Mouse (Mus musculus) hindbrain, embryonic 11.5 days (tissue): ENCODE data around the gene Spryd7. TPM values are rescaled to one million over a fixed set of nuclear protein-coding genes. Genes with fewer than 3 reads are reported as not detected.

Experiments
- ATAC-seq: fragments of 200-750 bp; cut with Nextera tagmentation; 2 replicates; pipeline ENCODE4 v1.8.0; 2017; ENCODE audit warnings: mild to moderate bottlenecking, moderate TSS enrichment, moderate library complexity; ENCODE audit not compliant: low FRiP score
- DNase-seq: peaks from one replicate; pipeline ENCODE4 v3.0.0-alpha.2; 2015; ENCODE audit warnings: low spot score
- H3K27ac ChIP-seq: fragments of 300-500 bp; sonication (generic); 2 replicates; pipeline ENCODE4 v1.5.1; 2014; ENCODE audit warnings: mild to moderate bottlenecking, low read depth, low read length
- H3K27me3 ChIP-seq: fragments of 300-500 bp; sonication (generic); 2 replicates; pipeline ENCODE4 v1.6.1; 2014; ENCODE audit warnings: mild to moderate bottlenecking, low read length, moderate library complexity, mixed read lengths; ENCODE audit not compliant: control insufficient read depth, insufficient read depth
- H3K36me3 ChIP-seq: fragments of 300-500 bp; sonication (generic); 2 replicates; pipeline ENCODE4 v1.6.1; 2014; ENCODE audit warnings: mild to moderate bottlenecking, low read length, moderate library complexity, mixed read lengths; ENCODE audit not compliant: control insufficient read depth, insufficient read depth
- H3K4me1 ChIP-seq: fragments of 300-500 bp; sonication (generic); replicated peaks from 2 replicates; pipeline ENCODE4 v1.6.1; 2014; ENCODE audit warnings: low read length, mixed read lengths; ENCODE audit not compliant: control insufficient read depth, insufficient read depth
- H3K4me2 ChIP-seq: fragments of 300-500 bp; sonication (generic); replicated peaks from 2 replicates; pipeline ENCODE4 v1.6.1; 2014; ENCODE audit warnings: mild to moderate bottlenecking, low read depth, low read length
- H3K4me3 ChIP-seq: fragments of 300-500 bp; sonication (generic); 2 replicates; pipeline ENCODE4 v1.5.1; 2014; ENCODE audit warnings: low read depth, low read length
- H3K9ac ChIP-seq: fragments of 300-500 bp; sonication (generic); 2 replicates; pipeline ENCODE4 v1.6.1; 2014; ENCODE audit warnings: low read depth, low read length
- H3K9me3 ChIP-seq: fragments of 300-500 bp; sonication (generic); 2 replicates; pipeline ENCODE4 v1.6.1; 2016; ENCODE audit warnings: low read length; ENCODE audit not compliant: control insufficient read depth
- WGBS: fragments of 180-500 bp; shearing (Covaris S2); extraction: QIAGEN DNeasy Blood & Tissue Kit; methylation state at CpG from one replicate; pipeline ENCODE4 v1.1.7; 2014; 5-methylcytosine and 5-hydroxymethylcytosine counted together
- polyA plus RNA-seq: library from polyadenylated mRNA; unstranded; fragments of >200 nt; fragmentation: Nextera tagmentation; extraction: Ambion mirVana; gene quantifications from 2 replicates; pipeline ENCODE4 v1.2.1, GENCODE M21; 2014

Spryd7 gene
- polyA plus RNA-seq, 1 experiment from 2014 or later, result 19.2 TPM

GRCm38 (mm10) chr14:61523821-61524220 is 32.9 kb downstream of the Spryd7 start:
- no peak overlapping the region for H3K4me2 ChIP-seq
- no peak overlapping the region for H3K4me3 ChIP-seq
- no peak overlapping the region for H3K27ac ChIP-seq
- ATAC-seq, result no peak
- H3K9me3 ChIP-seq, result no peaks in the 10 kb centered on the region
- 92% methylated on average over 2 of the region's 2 CpGs for WGBS
- no peak overlapping the region for H3K9ac ChIP-seq
- H3K36me3 ChIP-seq, result no peaks in the 10 kb centered on the region
- H3K27me3 ChIP-seq, result no peaks in the 10 kb centered on the region
- H3K4me1 ChIP-seq, result no peaks in the 10 kb centered on the region
- no peak for DNase-seq

DNA sequence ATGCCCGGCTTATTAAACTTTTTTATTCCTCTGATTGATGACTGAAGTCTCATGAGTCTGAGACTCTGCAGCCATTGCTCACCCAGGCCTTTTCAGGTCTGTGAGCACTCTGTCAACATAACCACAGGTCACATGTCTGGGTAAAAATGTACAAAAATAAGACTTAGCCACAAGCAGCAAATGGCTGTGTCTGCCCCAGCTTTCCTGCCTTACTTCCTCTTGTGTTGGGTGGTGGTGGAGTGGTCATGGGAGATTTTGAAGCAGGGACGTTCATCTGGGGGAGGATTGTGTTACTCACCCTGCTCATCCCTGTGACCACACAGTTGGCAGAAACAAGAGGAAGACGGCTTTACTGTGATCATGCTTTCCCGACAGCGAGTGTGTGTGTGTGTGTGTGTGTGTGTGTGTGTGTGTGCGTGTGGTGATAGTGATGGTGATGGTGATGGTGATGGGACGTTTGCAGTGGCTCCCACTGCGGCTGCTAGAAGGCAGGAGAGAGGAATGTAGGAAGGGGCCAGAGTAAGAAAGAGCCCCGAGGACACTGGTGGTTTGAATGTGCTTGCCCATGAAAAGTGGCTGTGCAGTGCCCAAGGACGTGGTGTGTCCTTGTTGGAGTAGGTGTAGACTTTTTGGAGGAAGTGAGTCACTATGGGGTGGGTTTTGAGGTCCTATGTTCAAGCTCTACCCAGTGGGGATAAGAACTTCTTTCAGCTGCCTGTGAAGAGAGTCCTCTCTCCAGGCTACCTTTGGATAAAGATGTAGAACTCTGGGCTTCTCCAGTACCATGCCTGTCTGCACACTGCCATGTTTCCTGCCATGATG is 37.8 kb downstream of the Spryd7 start:
- Histone ChIP-seq H3K27me3 (no peaks in the 10 kb centered on the region), H3K4me1 (no peaks in the 10 kb centered on the region), H3K9me3 (no peaks in the 10 kb centered on the region), H3K4me3 (no peak overlapping the region), H3K9ac (no peak overlapping the region), H3K4me2 (no peak overlapping the region), H3K36me3 (no peaks in the 10 kb centered on the region), H3K27ac (no peak overlapping the region)
- ATAC-seq (no peak), DNase-seq (no peak)
- whole genome bisulfite sequencing, result 84% methylated on average over 10 of the region's 10 CpGs

DNA sequence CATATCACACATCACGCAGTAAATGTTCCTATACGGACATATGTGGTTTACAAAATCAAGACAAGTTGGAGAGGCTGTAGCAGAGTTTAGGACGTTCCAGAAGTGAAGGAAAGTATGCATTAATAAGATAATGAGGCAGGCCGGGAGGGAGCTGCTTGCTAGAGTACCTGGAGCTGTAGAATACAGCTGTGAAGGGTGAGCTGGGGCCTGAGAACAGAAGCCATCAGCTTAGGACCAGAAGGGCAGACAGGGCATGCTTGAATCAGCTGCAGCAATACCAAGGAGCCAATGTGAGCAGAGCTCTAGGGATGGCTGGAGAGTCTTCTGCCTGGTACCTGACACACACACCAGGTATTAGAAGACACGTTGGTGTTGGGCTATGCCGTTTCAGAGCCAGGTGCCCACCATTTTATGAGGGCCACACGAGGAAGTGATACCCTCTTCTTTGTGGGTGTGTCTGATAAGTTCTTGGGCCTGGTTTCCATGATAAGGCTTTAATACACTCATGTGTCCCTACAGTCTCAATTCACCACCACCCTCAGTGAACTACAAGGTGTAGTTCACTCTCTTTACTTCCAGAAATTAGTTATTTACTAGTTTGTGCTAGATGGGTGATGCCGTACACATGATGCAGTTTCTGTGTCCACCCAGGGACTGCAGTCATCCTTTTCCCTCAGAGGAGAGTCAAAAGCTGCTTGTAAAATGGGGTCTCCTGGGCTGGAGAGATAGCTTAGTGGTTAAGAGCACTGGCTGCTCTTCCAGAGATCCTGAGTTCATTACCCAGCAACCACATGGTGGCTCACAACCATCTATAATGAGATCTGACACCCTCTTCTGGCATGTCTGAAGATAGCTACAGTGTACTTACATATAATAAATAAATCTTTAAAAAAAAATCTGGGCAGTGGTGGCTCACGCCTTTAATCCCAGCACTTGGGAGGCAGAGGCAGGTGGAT is 39.9 kb downstream of the Spryd7 start:
- Histone ChIP-seq H3K4me2 (no peak overlapping the region), H3K27me3 (no peaks in the 10 kb centered on the region), H3K9me3 (no peaks in the 10 kb centered on the region), H3K9ac (no peak overlapping the region), H3K4me3 (no peak overlapping the region), H3K36me3 (no peaks in the 10 kb centered on the region), H3K27ac (no peak overlapping the region), H3K4me1 (no peaks in the 10 kb centered on the region)
- WGBS, result 83% methylated on average over 9 of the region's 9 CpGs
- ATAC-seq (no peak), DNase-seq (no peak)

DNA sequence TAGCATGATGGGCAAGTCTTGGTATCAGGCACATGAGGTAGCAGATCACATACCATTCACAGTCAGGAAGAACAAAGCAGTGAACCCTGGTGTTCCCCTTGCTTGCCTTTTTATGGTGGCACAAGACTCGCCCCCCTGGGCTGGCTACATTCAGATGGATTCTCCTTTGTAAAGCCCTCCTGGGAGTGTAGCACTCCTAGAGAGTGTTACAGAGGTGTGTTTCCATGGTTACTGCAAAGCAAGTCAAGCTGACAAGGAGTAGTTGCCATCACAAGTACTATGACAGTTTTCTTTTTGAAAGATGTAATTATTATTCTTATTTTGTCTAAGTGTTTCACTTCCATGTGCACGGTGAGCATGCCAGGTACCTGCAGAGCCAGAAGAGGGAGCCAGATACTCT is 45.2 kb downstream of the Spryd7 start:
- Histone ChIP-seq H3K27ac (no peak overlapping the region), H3K36me3 (no peaks in the 10 kb centered on the region), H3K9me3 (no peaks in the 10 kb centered on the region), H3K27me3 (no peaks in the 10 kb centered on the region), H3K4me3 (no peak overlapping the region), H3K4me2 (no peak overlapping the region), H3K4me1 (no peaks in the 10 kb centered on the region), H3K9ac (no peak overlapping the region)
- no peak for DNase-seq
- no peak for ATAC-seq
- WGBS, result 83% methylated on average over 2 of the region's 2 CpGs

DNA sequence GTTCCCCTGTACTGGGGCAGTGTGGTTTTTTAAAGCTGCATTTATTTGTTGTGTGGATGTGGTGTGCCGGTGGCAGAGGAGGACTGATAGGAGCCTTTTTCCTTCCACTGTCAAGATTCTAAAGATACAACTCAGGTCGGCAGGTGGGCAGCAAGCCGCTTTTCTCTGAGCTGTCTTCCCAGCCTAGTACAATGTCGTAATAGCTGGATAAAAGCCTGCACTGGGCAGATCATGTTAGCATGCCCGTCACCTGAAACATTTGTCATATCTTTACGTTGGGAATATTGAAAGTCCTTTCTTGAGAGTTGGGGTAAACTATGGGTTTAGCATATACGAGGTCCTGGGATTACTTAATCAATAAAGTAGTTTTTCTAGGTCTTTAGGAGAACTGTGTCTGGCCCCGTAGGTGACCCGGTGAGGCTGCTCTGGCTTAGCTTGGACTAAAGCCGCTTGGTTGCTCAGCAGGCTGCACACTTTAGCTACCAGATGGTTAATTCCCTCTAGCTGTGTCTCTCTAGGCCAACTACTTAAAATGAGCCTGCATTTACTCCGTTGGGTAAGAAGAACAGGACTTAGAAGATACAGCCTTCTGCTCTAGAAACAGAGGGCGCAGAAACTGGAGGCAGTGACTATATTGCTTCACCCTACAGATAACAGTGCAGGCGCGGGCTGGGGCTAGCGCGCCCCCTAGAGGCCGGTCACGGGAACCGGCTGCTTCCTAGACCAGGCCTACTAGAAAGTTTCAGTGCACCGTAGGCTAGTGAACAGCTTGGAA is 58.8 kb downstream of the Spryd7 start:
- ATAC-seq (0 out of 2 replicates have a peak, but pooled peaks have one; percentile 38), DNase-seq (peak; percentile 82)
- H3K4me2 ChIP-seq, result no peak overlapping the region
- H3K27me3 ChIP-seq, result no peaks in the 10 kb centered on the region
- no peaks in the 10 kb centered on the region for H3K9me3 ChIP-seq
- H3K36me3 ChIP-seq, result no peaks in the 10 kb centered on the region
- no peak overlapping the region for H3K27ac ChIP-seq
- H3K4me1 ChIP-seq, result no peaks in the 10 kb centered on the region
- no peak overlapping the region for H3K9ac ChIP-seq
- H3K4me3 ChIP-seq, result no peak overlapping the region
- 46% methylated on average over 20 of the region's 20 CpGs for WGBS

DNA sequence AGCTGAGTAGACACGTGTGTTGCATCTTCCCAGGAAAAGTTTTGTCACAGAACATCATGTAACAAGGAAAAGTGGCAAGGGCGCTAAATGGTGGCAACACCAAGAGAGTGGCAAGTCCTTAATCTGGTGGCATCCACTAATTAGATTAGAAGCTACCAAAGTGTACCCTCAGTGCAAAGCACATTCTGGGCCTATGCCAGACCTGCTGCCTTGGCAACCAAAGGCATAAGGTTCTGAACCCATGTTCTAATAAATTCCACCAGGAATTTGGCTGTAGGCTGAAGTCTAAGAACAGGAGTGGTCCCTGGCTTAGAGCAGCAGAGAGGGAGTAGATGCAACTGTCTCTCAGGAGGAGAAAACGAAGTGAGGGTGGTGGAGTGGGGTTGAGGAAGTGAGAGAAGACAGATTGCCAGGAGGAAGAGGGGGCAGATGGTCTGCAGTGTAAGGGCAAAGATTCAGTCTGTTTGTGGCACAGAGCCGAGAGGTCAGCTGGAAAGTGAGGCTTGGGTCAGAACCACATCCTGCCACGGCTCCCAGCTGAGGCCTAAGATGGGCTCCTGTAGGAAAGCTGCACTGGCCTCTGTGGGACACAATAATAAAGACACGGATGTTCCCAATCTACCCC is 63.1 kb downstream of the Spryd7 start:
- Histone ChIP-seq H3K27ac (no peak overlapping the region), H3K36me3 (no peaks in the 10 kb centered on the region), H3K4me3 (no peak overlapping the region), H3K4me2 (no peak overlapping the region), H3K9ac (no peak overlapping the region), H3K27me3 (no peaks in the 10 kb centered on the region), H3K9me3 (no peaks in the 10 kb centered on the region), H3K4me1 (no peaks in the 10 kb centered on the region)
- WGBS, result 66% methylated on average over 6 of the region's 6 CpGs
- DNase-seq (no peak), ATAC-seq (no peak)

Other genes starting within 250 kb of the Spryd7 start
- gene Arl11, start 247.1 kb downstream of the Spryd7 start, polyA plus RNA-seq, result 0.56 and 0.66 TPM in 2 replicates
- 9.2 and 10.3 TPM in 2 replicates for gene Ebpl, start 196.4 kb downstream of the Spryd7 start, polyA plus RNA-seq
- 90.7 and 117 TPM in 2 replicates for gene Kpna3, start 117.0 kb downstream of the Spryd7 start, polyA plus RNA-seq
- 35.4 and 40.2 TPM in 2 replicates for gene Trim13, start 41.4 kb upstream of the Spryd7 start, polyA plus RNA-seq
- gene Kcnrg, start 50.6 kb upstream of the Spryd7 start, polyA plus RNA-seq, result 1.2 and 1.7 TPM in 2 replicates